Mouse (Mus musculus) midbrain, postnatal 0 days (tissue): ENCODE results near the gene Sergef. TPM values are rescaled to one million over a fixed set of nuclear protein-coding genes. Genes with fewer than 3 reads are reported as not detected.

Source experiments
- ATAC-seq: fragments of 200-750 bp; cut with Nextera tagmentation; 2 replicates; pipeline ENCODE4 v1.8.0; 2017; ENCODE audit warnings: moderate number of reproducible peaks, mild to moderate bottlenecking, moderate TSS enrichment, moderate library complexity; ENCODE audit not compliant: low FRiP score
- DNase-seq: peaks from one replicate; pipeline ENCODE4 v3.0.0-alpha.2; 2015; ENCODE audit warnings: low spot score
- H3K27ac ChIP-seq: fragments of 300-500 bp; sonication (generic); 2 replicates; pipeline ENCODE4 v1.5.1; 2014; ENCODE audit warnings: low read depth, mild to moderate bottlenecking, low read length, mixed read lengths
- H3K27me3 ChIP-seq: fragments of 300-500 bp; sonication (generic); 2 replicates; pipeline ENCODE4 v1.6.1; 2014; ENCODE audit warnings: low read length, control low read depth, mixed read lengths; ENCODE audit not compliant: insufficient read depth
- H3K36me3 ChIP-seq: fragments of 300-500 bp; sonication (generic); 2 replicates; pipeline ENCODE4 v1.6.1; 2014; ENCODE audit warnings: low read length, control low read depth, mixed read lengths; ENCODE audit not compliant: insufficient read depth
- H3K4me1 ChIP-seq: fragments of 300-500 bp; sonication (generic); 2 replicates; pipeline ENCODE4 v1.6.1; 2014; ENCODE audit warnings: mild to moderate bottlenecking, control low read depth, antibody characterized with exemption, low read length, mixed read lengths; ENCODE audit not compliant: insufficient read depth
- H3K4me2 ChIP-seq: fragments of 300-500 bp; sonication (generic); 2 replicates; pipeline ENCODE4 v1.6.1; 2014; ENCODE audit warnings: low read depth, mild to moderate bottlenecking, low read length, mixed read lengths; ENCODE audit not compliant: poor library complexity, severe bottlenecking
- H3K4me3 ChIP-seq: fragments of 300-500 bp; sonication (generic); 2 replicates; pipeline ENCODE4 v1.5.1; 2014; ENCODE audit warnings: low read depth, mild to moderate bottlenecking, low read length, moderate library complexity
- H3K9ac ChIP-seq: fragments of 300-500 bp; sonication (generic); replicated peaks from 2 replicates; pipeline ENCODE4 v1.6.1; 2014; ENCODE audit warnings: mild to moderate bottlenecking, low read length, moderate library complexity, mixed read lengths; ENCODE audit not compliant: poor library complexity, severe bottlenecking
- H3K9me3 ChIP-seq: fragments of 300-500 bp; sonication (generic); 2 replicates; pipeline ENCODE4 v1.6.1; 2016; ENCODE audit warnings: low read length, control low read depth
- CTCF ChIP-seq: IDR thresholded peaks from 2 replicates; pipeline ENCODE4 v1.5.1; 2016; ENCODE audit warnings: antibody characterized with exemption, mild to moderate bottlenecking
- WGBS: fragments of 180-500 bp; shearing (Covaris S2); extraction: QIAGEN DNeasy Blood & Tissue Kit; methylation state at CpG from one replicate; pipeline ENCODE4 v1.1.7; 2014; 5-methylcytosine and 5-hydroxymethylcytosine counted together
- polyA plus RNA-seq: library from polyadenylated mRNA; unstranded; fragments of >200 nt; fragmentation: Nextera tagmentation; extraction: Ambion mirVana; gene quantifications from 2 replicates; pipeline ENCODE4 v1.2.1, GENCODE M21; 2015
- total RNA-seq: library from RNA; depleted of rRNA; stranded (reverse); fragments of >200 nt; gene quantifications from 2 replicates; pipeline ENCODE4 v1.2.3, GENCODE M21; 2014

The Sergef gene
- total and polyA plus RNA-seq, 2 experiments from 2014 or later: 47.5 to 50.9 TPM

DNA sequence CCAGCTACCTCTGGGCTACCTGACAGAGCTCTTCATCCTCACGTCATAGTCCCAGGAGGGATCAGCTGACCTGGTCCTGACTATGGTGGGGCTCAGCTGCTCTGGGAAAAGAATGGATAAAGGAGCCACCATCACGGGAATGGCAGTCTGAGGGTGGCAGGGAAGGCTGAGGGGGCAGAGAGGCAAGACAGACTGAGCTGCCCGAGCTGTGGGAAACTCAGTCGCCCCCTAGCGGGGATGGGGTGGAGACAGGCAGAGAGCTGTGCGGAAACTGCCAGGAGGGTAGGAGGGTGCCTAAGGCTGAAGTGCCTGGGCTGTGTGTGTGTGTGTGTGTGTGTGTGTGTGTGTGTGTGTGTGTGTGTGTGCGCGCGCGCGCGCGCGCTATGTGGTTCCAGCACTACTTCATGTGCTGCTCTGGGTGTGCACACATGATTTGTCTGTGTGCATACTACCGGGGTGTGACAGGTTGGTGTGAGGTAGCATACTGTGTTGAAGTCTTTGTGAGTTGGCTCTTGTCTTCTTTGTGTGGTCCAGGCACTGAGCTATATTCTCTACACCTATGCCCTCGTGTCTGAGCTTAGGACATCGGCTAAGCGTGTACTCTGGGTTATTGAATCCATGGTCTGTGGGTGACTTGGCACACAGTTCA, 216.7 kb downstream of the Sergef start:
- Histone ChIP-seq H3K4me3 (no peak overlapping the region), H3K36me3 (peaks cover 6% of the 10 kb centered on the region; the same call in 1 of the 2 replicates), H3K4me1 (peaks cover 16% of the 10 kb centered on the region; the same call in 1 of the 2 replicates), H3K4me2 (peak overlapping the region; percentile 34), H3K27me3 (no peaks in the 10 kb centered on the region), H3K9ac (no peak overlapping the region), H3K9me3 (no peaks in the 10 kb centered on the region), H3K27ac (peak overlapping the region; percentile 74)
- ATAC-seq (peak; percentile 57), DNase-seq (peak; percentile 55)
- peak; percentile 71 for TF ChIP-seq CTCF
- WGBS: 55% methylated on average over 18 of the region's 18 CpGs

DNA sequence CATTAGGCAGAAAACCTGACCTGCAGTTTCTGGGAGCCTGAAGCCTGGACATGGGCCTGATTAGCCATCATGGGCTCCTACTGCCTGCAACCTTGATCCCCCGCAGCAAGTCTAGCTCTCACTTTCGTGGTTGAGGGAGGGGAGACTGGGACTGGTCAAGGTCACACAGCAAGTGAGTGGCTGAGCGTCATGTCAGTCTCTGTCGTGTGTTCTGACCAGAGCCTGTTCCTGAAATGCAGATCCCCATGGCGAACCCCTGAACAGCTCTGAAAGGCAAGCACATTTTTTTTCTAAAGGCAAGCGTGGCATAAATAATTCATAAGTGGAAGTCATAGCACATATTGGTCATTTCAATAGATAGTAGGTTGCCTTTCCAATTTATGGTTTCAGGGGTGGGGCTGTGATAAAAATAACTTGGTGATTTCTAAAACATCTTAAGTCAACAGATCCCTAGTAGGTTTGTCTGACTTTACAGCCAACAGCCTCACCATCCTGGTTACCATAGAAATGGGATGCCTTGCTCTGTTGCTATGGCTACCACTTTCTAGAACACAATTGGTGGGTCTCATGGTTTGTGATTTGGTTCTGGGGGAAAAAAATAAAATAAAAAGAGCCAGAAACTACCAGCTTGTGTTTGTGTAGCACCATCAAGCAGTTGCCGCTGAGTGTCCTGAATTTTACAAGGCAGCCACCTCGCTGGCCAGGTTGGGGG, 217.4 kb downstream of the Sergef start:
- peak; percentile 82 for DNase-seq
- H3K4me3 ChIP-seq: no peak overlapping the region

DNA sequence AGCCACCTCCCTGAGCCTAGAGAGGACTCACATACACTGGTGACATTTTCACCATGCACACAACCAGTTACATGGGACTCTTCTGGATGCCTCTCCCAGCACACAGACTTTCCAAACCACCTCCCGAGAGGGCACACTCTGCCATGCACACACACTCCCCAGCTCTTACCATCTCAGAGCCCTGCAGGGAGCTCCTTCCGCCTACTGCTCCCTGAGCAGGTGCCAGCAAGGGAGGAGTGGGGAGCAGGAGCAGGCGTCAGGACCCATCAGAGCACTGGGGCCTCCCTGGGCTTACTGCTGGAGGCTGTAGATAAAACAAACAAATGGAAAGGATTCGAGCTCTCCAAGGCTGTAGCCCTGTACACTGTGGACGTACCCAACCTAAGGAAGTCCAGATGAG, 218.1 kb downstream of the Sergef start:
- TF ChIP-seq CTCF: no peak
- Histone ChIP-seq H3K36me3 (no peaks in the 10 kb centered on the region), H3K9me3 (no peaks in the 10 kb centered on the region), H3K4me3 (no peak overlapping the region), H3K4me1 (peaks cover 16% of the 10 kb centered on the region; the same call in 1 of the 2 replicates), H3K27me3 (no peaks in the 10 kb centered on the region), H3K27ac (peak overlapping the region; percentile 76), H3K4me2 (peak overlapping the region; percentile 9; the same call in 1 of the 2 replicates), H3K9ac (no peak overlapping the region)
- WGBS: 40% methylated on average over 5 of the region's 5 CpGs
- DNase-seq (no peak), ATAC-seq (no peak)

More for the DNA sequence above, 217.4 kb downstream of the Sergef start:
- no peak for TF ChIP-seq CTCF
- Histone ChIP-seq H3K36me3 (no peaks in the 10 kb centered on the region), H3K27ac (peak overlapping the region; percentile 76), H3K9ac (no peak overlapping the region), H3K4me1 (peaks cover 16% of the 10 kb centered on the region; the same call in 1 of the 2 replicates), H3K27me3 (no peaks in the 10 kb centered on the region), H3K4me2 (peak overlapping the region; percentile 34), H3K9me3 (no peaks in the 10 kb centered on the region)
- peak; percentile 72 for ATAC-seq
- WGBS: 21% methylated on average over 8 of the region's 8 CpGs

DNA sequence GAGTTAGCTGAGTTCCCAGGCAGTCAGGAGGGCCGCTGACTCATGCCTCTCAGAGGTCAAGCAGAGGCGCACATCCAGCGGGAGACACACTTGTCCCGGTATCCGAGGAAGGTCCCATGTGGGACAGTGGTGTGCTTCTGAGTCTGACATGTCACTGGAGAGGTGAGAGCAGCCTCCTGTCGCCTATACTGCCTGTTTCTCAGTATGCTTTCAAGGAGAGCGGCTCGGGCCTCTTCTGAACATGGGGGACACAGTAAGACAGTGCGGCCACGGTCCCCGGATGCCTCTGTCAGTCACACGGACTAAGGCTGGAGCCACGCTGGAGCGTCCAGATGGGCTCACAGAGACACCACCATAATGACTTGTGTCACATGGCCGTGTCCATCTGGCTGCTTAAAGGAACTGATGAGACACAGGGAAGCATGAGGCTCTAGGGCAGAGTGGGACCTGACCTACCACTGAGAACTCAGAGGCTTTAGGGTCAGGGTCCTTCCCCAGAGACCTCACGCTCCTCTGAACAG, 221.4 kb downstream of the Sergef start:
- Histone ChIP-seq H3K9me3 (no peaks in the 10 kb centered on the region), H3K27me3 (no peaks in the 10 kb centered on the region), H3K4me3 (no peak overlapping the region), H3K27ac (no peak overlapping the region), H3K4me2 (no peak overlapping the region), H3K4me1 (peaks cover 11% of the 10 kb centered on the region), H3K36me3 (no peaks in the 10 kb centered on the region), H3K9ac (no peak overlapping the region)
- WGBS: 69% methylated on average over 16 of the region's 16 CpGs
- ATAC-seq (no peak), DNase-seq (peak; percentile 51)
- no peak for TF ChIP-seq CTCF

DNA sequence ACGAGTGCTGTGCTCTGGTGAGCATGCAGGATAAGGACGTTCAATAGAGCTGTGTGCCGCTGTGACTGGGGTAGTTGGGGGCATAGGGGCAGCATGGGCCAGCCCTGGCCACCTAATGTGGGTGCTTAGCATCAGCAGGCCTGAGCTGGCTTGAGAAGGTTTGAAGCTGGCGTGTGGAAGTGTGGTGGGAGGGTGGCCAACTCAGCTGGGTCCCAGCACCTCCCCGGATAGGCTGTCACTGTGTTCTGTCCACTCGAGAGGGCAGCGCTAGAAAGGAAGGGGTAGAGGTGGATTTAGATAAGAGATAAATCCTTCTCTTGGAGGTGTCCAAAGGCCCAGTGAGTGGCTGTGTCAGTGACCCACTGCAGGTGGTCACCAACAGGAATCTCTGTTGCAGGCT, 222.1 kb downstream of the Sergef start:
- Histone ChIP-seq H3K4me1 (peaks cover 11% of the 10 kb centered on the region), H3K27ac (no peak overlapping the region), H3K4me3 (no peak overlapping the region), H3K9me3 (no peaks in the 10 kb centered on the region), H3K36me3 (no peaks in the 10 kb centered on the region), H3K4me2 (no peak overlapping the region), H3K9ac (no peak overlapping the region), H3K27me3 (no peaks in the 10 kb centered on the region)
- DNase-seq (no peak), ATAC-seq (no peak)
- no peak for TF ChIP-seq CTCF
- WGBS: 80% methylated on average over 7 of the region's 7 CpGs
